Mouse (Mus musculus) spleen, adult 18-20 months (tissue): ENCODE data around the gene Bmper.
A peak's percentile ranks its signal among the peaks of the same experiment; 100 is the strongest.

Experiments
- DNase-seq, 2 experiments: peaks; one replicate each; pipeline ENCODE4 v3.0.0; 2022; ENCODE audit warnings: mixed read lengths in 2 of 2

Gene Bmper

GRCm38 (mm10) chr9:23236635-23237279 lies 13.9 kb downstream of the Bmper start:
- DNase-seq: no peak

- DNase-seq: no peak
Observed at GRCm38 (mm10) chr9:23239011-23239410, 16.1 kb downstream of the Bmper start.

- DNase-seq: no peak
Observed at GRCm38 (mm10) chr9:23242911-23243310, 20.0 kb downstream of the Bmper start.

- no peak for DNase-seq
Observed at GRCm38 (mm10) chr9:23243869-23244268, 21.0 kb downstream of the Bmper start.

- no peak for DNase-seq
Observed at GRCm38 (mm10) chr9:23246389-23246788, 23.5 kb downstream of the Bmper start.

GRCm38 (mm10) chr9:23250026-23250425 lies 27.1 kb downstream of the Bmper start:
- DNase-seq: peak; percentile 23 to 50

GRCm38 (mm10) chr9:23251001-23251400 lies 28.1 kb downstream of the Bmper start:
- DNase-seq: no peak

- no peak for DNase-seq
Observed at GRCm38 (mm10) chr9:23253624-23254023, 30.7 kb downstream of the Bmper start.

GRCm38 (mm10) chr9:23254237-23255214 lies 31.6 kb downstream of the Bmper start:
- no peak for DNase-seq

- no peak for DNase-seq
Observed at GRCm38 (mm10) chr9:23255841-23256240, 33.0 kb downstream of the Bmper start.

- no peak for DNase-seq
Observed at GRCm38 (mm10) chr9:23256576-23256975, 33.7 kb downstream of the Bmper start.

GRCm38 (mm10) chr9:23261834-23262233 lies 39.0 kb downstream of the Bmper start:
- DNase-seq: no peak

- DNase-seq: no peak
Observed at GRCm38 (mm10) chr9:23262851-23263250, 40.0 kb downstream of the Bmper start.

- DNase-seq: no peak
Observed at GRCm38 (mm10) chr9:23264471-23264870, 41.6 kb downstream of the Bmper start.

- no peak for DNase-seq
Observed at GRCm38 (mm10) chr9:23268609-23269008, 45.7 kb downstream of the Bmper start.

- no peak for DNase-seq
Observed at GRCm38 (mm10) chr9:23269087-23269486, 46.2 kb downstream of the Bmper start.

- DNase-seq: no peak
Observed at GRCm38 (mm10) chr9:23276244-23276643, 53.4 kb downstream of the Bmper start.

GRCm38 (mm10) chr9:23284940-23285460 lies 62.1 kb downstream of the Bmper start:
- DNase-seq: no peak

- no peak for DNase-seq
Observed at GRCm38 (mm10) chr9:23293574-23293973, 70.7 kb downstream of the Bmper start.

- DNase-seq: no peak
Observed at GRCm38 (mm10) chr9:23295569-23295968, 72.7 kb downstream of the Bmper start.

- no peak for DNase-seq
Observed at GRCm38 (mm10) chr9:23297491-23298170, 74.8 kb downstream of the Bmper start.

- no peak for DNase-seq
Observed at GRCm38 (mm10) chr9:23300376-23300775, 77.5 kb downstream of the Bmper start.

GRCm38 (mm10) chr9:23305681-23306080 lies 82.8 kb downstream of the Bmper start:
- no peak for DNase-seq
